Mouse (Mus musculus) heart, postnatal 0 days (tissue): ENCODE results near the gene 4933424G06Rik.

Experiments
- CTCF ChIP-seq: IDR thresholded peaks from 2 replicates; pipeline ENCODE4 v1.5.1; 2016; ENCODE audit warnings: antibody characterized with exemption, control low read depth, low read depth
- EP300 ChIP-seq: IDR thresholded peaks from 2 replicates; pipeline ENCODE4 v1.6.1; 2016; ENCODE audit warnings: antibody characterized with exemption, low read depth

DNA sequence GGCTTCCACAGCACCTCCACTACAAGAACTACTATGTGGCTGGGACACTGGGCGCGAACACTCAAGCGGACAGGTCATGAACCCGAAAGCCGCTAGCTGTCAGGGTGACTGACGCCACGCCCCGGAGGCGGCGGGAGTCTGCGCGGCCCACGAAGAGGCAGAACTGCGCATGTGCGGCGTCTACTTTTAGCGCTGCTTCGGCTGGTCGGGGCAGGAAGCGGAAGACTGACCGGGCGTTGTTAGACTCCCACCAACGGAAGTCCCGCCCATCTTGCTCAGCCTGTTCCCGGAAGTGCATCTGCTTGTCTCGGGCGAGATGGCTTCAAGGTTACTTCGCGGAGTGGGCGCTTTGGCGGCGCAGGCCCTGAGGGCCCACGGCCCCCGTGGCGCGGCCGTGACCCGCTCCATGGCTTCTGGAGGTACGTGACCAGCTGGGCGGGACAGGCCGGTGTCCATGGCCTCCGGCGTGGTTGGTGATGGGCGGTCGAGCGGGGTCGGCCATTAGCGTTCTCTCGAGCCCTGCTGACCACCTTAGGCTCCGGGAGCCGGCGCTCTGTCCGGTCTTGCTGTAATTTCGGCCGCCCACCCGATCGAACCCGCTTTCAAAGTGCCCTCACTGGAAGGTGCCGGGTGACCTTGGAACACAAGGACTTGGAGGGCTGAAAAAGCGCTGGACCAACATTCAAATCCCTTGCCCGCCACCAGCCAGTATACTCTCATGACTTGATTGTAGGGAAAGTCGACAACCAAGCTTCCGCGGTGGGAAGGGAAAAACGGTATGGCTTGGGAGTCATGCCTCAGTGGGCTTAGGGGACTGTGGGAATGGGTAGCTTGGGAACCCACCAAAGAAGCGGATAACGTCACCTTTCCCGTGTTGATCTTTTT, 18.4 kb upstream of the 4933424G06Rik start, which contains the start of gene Cox5b:
- TF ChIP-seq CTCF (no peak), EP300 (no peak)
